Mouse (Mus musculus) ovary, postnatal 36 days (tissue): ENCODE data around the gene Nr0b2.
"Not testable (repeated sequence)": the region's sequence is repeated elsewhere in the genome, so short reads cannot be mapped to it uniquely, and the experiment has no call there.

Experiments used
- DNase-seq: peaks from one replicate; pipeline ENCODE4 v3.0.0; 2022; ENCODE audit warnings: low spot score, mixed read lengths

The Nr0b2 gene

DNA sequence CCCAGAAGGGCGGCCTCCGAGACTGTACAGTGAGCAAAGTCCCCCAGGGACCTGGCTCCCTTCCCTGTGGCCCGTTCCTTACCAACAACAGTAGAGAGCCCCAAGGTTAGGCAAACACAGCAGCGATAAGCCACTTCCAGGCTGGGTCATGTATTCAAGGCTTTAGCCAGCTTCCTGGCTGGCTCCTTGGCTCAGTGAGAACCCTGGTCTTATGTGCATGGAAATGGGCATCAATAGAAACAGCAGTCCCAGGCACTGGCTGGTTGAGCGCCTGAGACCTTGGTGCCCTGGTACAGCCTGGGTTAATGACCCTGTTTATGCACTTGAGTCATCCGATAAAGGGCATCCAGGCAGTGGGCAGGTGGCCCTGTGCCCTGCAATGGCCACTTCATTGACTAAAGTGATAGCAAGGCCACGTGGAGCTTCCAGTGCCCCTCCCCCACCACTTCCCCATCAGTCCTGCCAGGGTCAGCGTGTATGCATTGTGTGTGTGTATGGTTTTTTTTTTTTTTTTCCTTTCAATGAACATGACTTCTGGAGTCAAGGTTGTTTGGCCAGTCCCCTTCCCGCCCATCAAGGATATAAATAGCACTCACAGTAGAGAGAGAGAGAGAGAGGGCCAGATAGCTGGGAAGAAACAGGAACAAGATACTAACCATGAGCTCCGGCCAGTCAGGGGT lies at the start of gene Nr0b2:
Gene Nr0b2 (plus strand): TSS at position 609 of the 680 bp plus-strand sequence.
- peak; percentile 63 for DNase-seq

DNA sequence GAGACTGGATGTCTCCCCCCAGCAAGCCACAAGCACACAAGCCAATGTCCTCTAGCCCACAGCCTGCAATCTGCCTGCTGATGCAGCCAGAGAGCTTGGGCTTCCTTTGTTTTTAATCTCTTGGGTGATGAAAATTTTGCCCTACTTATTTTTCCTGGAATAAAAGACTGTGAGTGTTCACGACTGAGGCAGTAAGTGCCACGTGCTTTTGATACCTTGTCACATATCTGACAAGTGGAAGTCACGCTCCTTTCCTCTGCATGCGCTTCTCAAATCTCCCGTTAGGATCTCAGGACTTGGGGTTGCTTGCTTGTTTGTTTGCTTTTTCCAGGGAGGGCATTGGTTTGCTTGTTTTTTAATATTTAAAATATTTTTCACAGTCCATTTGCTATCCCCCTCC lies 48.9 kb upstream of the Nr0b2 start:
- DNase-seq = no peak

DNA sequence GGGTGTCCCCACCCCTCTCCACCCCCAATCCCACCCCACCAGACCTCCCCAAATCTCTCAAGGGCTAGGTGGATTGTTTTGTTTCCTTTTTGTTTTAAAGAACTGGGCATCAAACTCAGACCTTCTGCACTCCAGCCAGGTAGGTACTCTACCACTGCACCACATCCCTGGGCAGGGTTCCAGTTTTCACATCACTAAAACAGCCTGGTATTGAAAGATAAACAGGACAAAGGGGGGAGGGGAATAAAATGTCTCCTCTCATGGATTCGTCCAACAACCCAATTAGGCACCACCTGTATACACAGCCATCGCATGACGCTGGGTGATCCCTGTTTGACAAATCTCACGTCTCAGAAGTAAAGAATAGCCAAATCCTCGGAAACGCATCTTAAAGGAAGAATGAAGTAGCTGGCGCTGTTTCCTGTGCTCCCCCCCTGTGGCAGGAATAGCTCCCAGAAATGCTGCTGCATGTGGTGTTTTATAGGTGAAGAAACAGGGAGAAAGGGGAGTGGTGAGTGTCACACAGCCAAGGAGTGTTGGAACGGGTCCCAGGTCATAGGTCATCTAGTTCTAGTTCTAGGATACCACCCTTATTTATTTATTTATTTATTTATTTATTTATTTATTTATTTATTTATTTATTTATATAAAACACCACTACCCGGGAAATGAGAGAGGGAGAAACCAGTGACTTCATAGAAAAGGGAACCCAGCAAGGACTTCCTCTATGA lies 48.3 kb upstream of the Nr0b2 start:
- DNase-seq = no peak

DNA sequence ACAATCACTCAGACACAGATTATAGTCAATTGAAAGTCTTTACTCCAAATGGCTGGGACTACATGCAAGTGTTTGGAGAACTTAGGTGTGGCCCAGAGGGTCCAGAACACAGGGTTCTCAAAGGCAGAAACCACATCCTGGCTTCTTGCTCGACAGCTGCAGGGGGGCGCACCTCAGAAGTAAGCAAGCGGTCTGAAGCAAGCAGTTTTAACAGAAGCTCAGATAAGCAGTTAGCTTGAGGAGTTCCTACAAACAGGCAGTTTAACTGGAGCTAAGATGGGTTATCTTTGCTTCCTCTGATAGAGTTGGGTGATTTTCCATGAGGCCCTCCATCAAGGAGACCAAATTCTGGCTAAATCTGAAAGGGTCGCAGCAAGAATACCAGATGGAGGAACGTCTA lies 46.6 kb upstream of the Nr0b2 start:
- no peak for DNase-seq

DNA sequence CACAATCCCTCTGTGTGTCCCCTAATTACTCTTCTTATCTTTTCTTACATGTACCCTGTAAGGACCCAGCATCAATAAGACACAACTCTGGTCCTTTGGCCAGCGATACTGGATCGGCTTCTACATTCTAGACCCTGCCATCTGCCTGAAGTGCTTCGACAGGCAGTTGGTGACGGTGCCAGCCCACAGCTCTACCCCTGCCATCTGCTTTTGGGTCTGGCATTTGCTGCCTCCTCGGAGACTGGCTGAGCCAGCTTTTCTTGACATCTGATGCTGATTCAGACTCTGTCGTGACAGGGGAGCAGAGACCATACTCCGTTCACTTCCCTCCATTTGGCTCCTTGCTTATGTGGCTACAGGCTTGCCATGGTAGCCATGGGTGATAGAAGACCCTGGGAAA lies 44.2 kb upstream of the Nr0b2 start:
- DNase-seq = no peak

DNA sequence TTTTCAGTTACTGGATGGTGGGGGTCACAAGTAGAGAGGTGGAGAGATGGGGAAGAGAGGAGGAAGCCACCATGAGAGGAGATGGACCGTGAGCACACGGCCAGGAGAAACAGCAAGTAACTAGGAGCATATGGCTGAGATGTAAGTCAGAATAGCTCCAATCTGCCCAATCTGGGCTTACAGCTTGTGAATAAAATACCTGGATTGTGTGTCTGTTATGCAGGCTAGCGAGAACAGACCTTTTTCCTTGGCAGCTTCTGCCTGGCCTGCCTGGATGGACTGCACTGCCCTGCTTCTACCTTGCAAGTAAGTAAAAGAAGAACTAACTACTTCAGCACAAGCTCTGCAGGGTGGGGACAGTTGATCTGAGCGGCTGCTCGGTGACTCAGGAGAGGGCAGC lies 42.1 kb upstream of the Nr0b2 start:
- no peak for DNase-seq

DNA sequence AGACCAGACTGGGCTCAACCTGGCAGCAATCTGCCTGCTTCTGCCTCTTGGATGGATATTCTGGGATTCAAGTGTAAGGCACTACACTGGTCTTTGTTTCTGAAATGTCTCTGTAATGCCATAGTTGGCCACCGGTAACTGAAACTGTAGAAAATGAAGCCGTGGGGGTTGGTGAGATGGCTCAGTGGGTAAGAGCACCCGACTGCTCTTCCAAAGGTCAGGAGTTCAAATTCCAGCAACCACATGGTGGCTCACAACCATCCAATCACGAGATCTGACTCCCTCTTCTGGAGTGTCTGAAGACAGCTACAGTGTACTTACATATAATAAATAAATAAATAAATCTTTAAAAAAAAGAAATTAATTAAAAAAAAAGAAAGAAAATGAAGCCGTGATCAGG lies 40.7 kb upstream of the Nr0b2 start:
- not testable (repeated sequence) for DNase-seq

DNA sequence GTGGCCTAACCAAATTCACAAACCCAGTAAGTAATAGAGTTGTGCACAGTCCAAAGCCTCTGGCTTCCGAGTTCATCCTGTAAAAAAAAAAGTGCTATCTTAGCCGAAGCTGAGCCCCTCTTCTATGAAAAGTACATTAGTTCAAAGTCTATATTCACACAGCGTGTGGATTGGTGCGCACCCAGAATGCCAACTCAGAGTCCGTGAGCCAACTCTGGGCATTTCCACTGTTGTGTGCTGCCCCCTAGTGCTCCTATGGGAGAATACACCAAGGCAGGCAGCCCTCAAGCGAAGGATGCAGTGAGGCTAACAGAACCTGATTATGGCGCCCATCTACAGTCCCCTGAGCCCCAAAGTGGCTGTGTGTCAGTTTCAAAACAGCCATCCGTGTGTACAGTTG lies 40.2 kb upstream of the Nr0b2 start:
- DNase-seq = peak; percentile 65

DNA sequence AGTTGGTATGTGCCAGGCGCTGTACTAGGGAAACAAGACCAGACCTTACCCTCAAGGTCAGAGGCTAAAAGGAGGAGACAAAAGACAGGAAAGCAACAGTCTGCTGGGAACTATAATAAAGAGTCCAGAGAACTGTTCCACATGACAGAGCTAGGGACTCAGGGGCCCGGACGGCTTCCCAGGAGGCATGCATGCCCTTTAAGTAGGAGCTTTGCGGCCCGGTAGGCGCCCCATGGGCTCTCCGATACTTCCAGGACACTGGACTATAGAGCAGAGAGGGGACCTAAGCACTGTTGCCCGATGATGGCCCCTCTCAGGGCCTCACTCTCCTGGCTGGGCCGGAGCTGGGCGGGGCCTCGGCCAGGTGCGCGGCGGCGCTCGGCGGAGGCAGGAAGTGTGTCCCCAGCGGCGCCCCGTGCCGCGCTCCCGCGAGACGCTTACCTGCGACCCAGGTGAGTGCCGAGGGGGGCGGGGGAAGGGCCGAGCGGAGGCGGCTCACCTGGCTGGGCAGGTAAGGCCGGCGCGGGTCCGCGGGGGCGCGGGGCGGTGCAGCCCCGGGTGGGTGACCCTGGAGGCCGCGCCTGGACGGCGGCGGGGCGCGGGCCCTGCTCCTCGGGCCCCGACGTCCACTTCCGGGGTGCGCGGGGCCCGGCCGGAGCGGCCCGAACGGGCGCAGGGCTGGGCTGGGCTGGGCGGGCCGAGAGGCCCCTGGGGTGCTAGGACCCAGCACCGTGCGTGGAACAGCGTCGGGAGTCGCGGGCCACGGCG lies 34.4 kb upstream of the Nr0b2 start, which contains the start of gene Kdf1:
Gene Kdf1 (plus strand): TSS at position 363 of the 768 bp plus-strand sequence.
- DNase-seq = peak; percentile 54

DNA sequence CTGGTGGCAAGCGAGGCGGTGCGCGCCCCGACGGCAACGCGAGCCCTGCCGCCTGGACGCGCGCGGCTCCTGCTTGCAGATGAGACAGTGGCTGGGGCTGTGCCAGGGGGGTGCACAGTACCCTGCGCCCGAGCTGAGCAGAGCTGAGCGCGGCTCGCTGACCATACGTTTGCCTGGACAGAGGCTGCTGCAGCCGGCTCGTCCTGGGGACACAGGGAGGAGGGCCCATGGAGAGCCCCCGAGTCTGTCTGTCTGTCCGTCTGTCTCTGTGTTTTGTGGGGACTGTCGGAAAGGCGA lies 33.9 kb upstream of the Nr0b2 start:
- peak; percentile 19 for DNase-seq

DNA sequence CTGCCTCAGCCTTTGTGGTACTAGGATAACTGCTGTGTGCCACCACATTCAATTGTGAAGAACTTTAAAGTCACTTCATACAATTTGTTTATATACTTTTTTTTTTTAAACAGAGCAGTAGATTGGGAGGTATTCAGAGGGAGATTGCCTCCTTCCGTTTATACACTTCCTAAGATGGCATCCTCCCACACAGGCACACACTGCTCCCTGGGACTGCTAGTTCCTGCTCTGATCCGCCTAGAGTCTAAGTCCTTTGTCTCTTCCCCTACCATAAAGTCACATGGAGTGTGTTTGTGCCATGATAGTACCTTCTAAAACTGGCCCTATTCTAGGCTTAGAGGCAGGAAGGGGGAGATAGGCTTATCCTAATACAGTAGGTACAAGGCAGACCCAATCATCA lies 31.7 kb upstream of the Nr0b2 start:
- DNase-seq = no peak

DNA sequence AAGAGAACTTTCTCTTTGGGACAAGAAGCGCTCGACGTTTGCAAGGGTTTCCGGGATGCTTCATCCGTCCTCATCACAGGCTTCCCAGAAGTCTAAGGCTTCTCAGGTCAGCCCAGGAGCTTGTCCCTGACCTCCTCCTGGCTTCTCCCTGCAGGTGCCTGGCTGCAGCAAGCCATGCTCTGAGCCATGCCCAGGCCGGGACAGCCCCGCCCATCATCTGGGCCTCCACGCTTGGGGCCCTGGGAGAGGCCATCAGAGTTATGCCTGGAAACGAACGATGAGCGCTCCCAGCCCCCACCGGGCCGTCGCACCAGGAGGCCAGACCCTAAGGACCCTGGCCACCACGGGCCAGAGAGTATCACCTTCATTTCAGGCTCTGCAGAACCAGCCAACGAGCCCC lies 25.4 kb upstream of the Nr0b2 start:
- no peak for DNase-seq

DNA sequence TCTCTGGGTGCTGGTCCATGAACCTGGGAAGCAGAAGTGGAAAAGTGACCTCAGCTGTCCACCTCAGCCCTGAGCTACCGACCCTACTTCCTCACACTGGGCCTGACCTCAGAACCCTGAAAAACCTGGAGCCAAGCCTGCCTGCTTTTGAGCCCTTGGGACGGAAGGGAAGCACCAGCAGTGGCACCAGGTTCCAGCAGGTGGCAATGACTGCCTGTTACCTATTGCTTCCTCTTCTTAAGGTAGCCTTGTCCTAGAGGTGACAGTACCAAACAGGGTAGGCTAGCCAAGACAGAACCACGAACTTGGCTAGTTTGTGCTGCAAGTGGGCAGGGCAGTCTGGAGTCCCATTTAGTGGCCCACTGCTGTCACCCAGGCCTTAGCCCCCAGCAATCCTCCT lies 20.4 kb upstream of the Nr0b2 start:
- no peak for DNase-seq

DNA sequence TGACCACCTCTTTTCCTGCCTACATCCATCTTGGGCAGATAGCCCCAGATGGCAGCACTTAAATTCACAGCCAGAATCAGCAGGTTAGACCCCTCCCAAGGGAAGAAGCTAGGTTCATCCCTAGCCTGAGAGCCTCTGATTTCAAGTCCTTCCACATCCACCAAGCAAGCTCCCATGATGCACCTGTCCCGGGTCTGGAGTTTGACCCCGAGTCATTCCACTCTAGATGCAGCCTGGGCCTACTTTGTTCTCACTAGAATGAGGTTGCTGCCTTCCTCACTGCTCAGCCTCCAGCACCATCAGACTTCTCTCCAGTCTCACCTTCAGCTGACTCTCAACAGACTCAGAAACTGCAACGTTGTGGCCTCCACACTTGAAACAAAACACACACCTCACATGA lies 17.1 kb upstream of the Nr0b2 start:
- no peak for DNase-seq

DNA sequence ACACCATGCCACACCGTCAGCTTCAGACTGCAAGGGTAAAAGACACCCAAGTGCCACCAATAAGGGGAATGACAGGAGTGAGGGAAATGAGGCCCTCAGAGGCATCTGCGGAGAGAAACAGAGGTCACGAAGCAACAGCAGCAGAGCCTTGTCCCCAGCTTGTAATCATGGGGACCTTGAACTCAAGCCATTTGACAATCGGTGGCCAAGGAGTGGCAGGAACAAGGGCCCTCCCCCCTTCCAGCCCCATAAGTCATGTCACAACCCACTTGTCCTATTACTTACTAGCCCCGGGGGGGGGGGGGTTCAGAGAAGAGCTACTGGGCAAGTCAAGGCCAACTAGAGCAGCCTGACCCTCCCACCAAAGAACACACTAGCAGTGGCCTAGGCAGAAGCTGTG lies 16.5 kb upstream of the Nr0b2 start:
- no peak for DNase-seq

DNA sequence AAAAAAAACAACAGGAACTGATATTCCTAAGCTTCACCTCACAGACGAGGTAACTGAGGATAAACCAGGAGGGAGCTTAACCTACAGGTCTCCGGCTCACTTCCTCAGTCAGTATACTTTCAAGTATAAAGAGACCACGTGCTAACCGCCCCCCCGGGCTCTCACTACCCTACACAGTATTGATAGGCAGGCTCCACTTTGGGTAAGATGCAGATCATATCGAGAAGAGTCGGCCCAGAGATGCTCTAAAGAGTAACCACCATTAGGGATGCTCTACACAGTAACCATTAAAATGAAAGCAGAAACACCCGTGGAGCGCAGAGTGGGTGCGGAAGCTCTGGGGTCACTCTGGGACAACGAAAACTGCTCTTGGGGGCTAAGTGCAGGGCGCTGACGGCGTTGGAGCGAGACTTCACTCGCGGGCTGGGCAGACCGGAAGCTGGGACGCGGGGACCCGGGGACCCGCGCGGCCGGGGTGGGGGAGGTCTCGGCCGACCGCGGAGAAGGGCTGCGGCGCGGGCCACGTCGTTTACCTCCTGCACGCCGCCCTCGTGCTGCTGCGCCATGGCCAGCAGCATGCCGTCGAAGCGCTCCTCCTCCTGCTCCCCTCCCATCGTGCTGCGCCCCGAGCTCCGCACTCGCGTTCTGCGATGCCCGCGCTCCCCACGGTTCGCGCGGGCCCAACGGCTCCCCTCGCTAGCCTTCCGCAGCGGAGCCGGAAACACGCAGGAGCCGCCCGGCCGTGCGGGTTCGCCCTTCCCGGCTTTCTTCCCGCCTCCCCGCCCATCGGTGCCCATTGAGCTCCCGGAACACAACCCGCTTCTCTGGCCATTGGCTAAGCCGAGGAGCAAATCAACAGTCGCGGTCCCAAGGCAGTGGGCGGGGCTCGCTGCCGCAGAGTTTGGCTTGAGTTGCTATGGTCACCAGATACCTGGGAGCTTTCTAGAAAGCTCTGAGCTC lies 7.6 kb upstream of the Nr0b2 start, which contains the start of gene Nudc:
Gene Nudc (minus strand): TSS at position 725 of the 960 bp plus-strand sequence.
- peak; percentile 95 for DNase-seq

DNA sequence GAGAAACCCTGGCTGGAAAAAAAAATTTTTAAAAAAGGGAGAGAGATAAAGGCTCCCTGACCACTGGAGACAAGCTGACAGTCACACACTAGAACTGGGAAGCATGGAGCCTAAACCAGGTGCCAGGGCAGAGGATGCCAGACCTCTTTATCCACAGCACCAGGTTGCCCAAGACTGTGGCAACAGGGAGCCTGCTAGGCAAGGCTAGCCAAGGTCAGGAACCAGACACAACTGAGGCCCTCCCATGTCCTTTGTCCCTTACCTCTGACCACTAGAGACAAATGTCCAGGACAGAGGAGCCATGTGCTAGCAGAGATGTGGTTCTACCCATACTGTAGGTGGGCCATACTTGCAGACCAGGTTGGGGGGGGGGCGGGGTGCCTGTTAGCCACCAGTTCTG lies 1.1 kb upstream of the Nr0b2 start:
- DNase-seq = no peak

DNA sequence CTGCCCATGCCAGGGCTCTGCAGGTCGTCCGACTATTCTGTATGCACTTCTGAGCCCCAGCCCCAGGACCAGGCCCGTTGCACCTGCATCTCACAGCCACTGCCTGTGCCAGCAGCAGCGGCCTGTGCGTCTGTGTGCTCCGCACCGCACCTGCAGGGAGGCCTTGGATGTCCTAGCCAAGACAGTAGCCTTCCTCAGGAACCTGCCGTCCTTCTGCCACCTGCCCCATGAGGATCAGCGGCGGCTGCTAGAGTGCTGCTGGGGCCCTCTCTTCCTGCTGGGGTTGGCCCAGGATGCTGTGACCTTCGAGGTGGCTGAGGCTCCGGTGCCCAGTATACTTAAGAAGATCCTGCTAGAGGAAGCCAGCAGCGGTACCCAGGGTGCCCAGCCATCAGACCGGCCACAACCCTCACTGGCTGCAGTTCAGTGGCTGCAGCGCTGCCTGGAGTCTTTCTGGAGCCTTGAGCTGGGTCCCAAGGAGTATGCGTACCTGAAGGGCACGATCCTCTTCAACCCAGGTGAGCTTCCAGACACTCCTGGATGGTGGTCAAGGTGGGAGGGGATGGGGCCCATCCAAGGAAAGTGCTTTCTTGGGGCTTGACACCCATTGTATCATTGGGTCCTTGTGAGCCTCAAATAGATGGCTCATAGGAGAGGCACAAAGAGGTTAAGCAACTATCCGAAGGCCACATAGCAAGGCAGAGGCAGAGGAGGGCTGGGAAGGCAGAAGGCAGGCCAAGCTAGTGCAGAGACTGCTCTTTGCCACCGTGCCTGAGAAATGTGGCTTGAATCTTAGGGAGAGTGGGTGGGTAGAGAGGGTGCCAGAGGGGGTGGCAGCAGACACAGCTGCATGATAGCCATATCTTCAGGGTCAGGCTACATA lies 513 bp downstream of the Nr0b2 start:
- peak; percentile 38 for DNase-seq

DNA sequence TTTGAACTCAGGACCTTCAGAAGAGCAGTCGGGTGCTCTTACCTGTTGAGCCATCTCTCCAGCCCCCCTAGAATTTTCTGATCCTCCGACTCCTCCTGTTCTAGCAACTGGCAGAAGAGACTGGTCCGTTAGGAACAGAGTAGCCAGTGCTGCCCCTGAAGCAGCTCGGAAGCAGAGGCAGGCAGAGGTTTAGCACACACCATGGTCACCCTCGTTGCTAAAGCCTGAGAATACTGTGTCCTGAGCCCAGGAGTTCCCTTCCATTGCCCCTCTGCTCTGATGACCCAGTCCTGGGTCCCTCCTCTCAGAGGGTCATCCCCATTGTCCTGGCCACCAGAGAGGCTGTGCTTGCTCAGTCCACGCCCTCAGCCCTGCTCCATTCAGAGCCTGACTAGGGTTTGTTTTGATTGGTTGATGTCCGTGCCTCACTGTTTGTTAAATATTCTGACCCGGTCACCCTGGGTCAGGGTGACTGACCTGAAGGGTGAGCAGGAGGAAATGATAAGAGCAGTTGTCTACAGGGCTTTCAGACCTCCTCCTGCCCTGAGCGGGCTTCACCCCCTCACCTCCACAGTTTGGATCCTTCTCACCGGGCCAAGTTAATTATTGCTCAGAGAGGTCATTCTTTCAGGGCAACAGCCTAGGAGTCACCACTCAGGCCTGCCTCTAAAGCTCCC lies 4.0 kb downstream of the Nr0b2 start:
- DNase-seq = no peak

DNA sequence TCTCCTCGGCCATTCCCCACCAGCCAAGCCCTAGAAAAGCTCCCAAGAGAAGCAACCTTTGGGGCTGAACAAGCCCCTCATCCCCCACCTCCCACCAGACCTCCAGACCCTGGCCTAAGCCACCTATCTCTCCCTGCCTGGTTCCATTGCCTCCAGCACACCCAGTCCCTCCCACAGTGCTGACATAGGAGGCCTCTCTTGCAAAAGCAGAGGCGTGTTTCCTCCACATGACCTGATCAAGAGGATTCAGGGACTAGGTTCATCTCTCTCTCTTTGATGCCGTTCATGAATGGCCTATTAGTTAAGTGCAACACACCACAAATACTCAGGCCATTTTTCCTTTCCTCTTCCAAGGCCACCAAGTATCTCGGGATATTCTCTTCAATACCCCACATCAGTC lies 6.7 kb downstream of the Nr0b2 start:
- DNase-seq = no peak
